Mouse (Mus musculus) lung, postnatal 0 days (tissue): ENCODE results near the gene Col4a1.
A peak's percentile ranks its signal among the peaks of the same experiment; 100 is the strongest.

Source experiments
- CTCF ChIP-seq: IDR thresholded peaks from 2 replicates; pipeline ENCODE4 v1.5.1; 2016; ENCODE audit warnings: antibody characterized with exemption, mild to moderate bottlenecking
- EP300 ChIP-seq: IDR thresholded peaks from 2 replicates; pipeline ENCODE4 v1.6.1; 2016; ENCODE audit warnings: antibody characterized with exemption, mild to moderate bottlenecking, control low read depth

DNA sequence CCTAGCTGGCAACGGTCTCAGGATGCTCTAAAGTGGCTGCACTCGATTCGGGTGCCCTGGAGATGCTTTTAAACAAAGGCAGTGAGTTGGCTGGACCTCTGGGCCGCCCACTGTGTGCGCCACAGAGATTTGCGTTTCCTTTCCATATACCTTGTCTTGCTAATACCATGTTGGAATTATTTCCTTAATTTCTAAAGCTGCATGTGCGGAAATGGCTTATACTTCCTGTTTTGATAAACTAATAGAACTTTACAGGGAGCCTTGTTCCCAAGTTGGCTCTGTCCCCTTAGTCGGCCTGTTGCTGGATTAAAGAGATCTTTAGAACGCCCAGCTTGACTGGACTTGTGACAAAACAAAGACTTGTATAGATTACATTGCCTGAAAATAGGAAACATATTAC, 35.1 kb upstream of the Col4a1 start:
- peak; percentile 71 for TF ChIP-seq EP300
- TF ChIP-seq CTCF = no peak
